Mouse (Mus musculus): ENCODE results near the gene Tcp11.

Gene Tcp11

GRCm38 (mm10) chr17:28036813-28037756 lies 43.4 kb downstream of the Tcp11 start:
- DNase-seq (ENCODE audit: low read depth): no peak

- peak; percentile 20 for DNase-seq (ENCODE audit: low read depth)
These were observed 45.5 kb downstream of the Tcp11 start for GRCm38 (mm10) chr17:28034986-28035385.

- no peak for DNase-seq (ENCODE audit: low read depth)
These were observed 47.3 kb downstream of the Tcp11 start for GRCm38 (mm10) chr17:28033046-28033580.

GRCm38 (mm10) chr17:28032219-28032618 lies 48.2 kb downstream of the Tcp11 start:
- DNase-seq (ENCODE audit: low read depth): no peak

GRCm38 (mm10) chr17:28031281-28031941 lies 49.0 kb downstream of the Tcp11 start:
- DNase-seq (ENCODE audit: low read depth): peak; percentile 27

GRCm38 (mm10) chr17:28030446-28030845 lies 50.0 kb downstream of the Tcp11 start:
- DNase-seq (ENCODE audit: low read depth): no peak

GRCm38 (mm10) chr17:28029308-28029707 lies 51.1 kb downstream of the Tcp11 start:
- DNase-seq (ENCODE audit: low read depth): no peak

- DNase-seq (ENCODE audit: low read depth): no peak
These were observed 52.2 kb downstream of the Tcp11 start for GRCm38 (mm10) chr17:28028236-28028635.

GRCm38 (mm10) chr17:28027197-28027596 lies 53.2 kb downstream of the Tcp11 start:
- peak; percentile 77 for DNase-seq (ENCODE audit: low read depth)

- peak; percentile 76 for DNase-seq (ENCODE audit: low read depth)
These were observed 54.1 kb downstream of the Tcp11 start for GRCm38 (mm10) chr17:28026111-28026872.

GRCm38 (mm10) chr17:28025541-28025961 lies 54.9 kb downstream of the Tcp11 start:
- peak; percentile 83 for DNase-seq (ENCODE audit: low read depth)

- no peak for DNase-seq (ENCODE audit: low read depth)
These were observed 57.4 kb downstream of the Tcp11 start for GRCm38 (mm10) chr17:28022854-28023655.

- DNase-seq (ENCODE audit: low read depth): no peak
These were observed 58.5 kb downstream of the Tcp11 start for GRCm38 (mm10) chr17:28021911-28022310.

- DNase-seq (ENCODE audit: low read depth): no peak
These were observed 60.4 kb downstream of the Tcp11 start for GRCm38 (mm10) chr17:28019785-28020696.

- no peak for DNase-seq (ENCODE audit: low read depth)
These were observed 61.7 kb downstream of the Tcp11 start for GRCm38 (mm10) chr17:28018776-28019175.

GRCm38 (mm10) chr17:28018344-28018743 lies 62.1 kb downstream of the Tcp11 start:
- DNase-seq (ENCODE audit: low read depth): no peak
